Mouse (Mus musculus) splenic B cell, adult 2 months (primary cell): Measurements from ENCODE around the gene Adm2.

ENCODE experiments used
- DNase-seq: peaks from one replicate; pipeline ENCODE4 v3.0.0-alpha.2; 2011; ENCODE audit warnings: low read depth, low spot score
- H3K27me3 ChIP-seq: 2 replicates; pipeline ENCODE4 v1.6.1; 2012; ENCODE audit warnings: mild to moderate bottlenecking, low read length, moderate library complexity, mixed read lengths; ENCODE audit not compliant: control insufficient read depth, poor library complexity, insufficient read depth, severe bottlenecking
- H3K36me3 ChIP-seq: 2 replicates; pipeline ENCODE4 v1.6.1; 2012; ENCODE audit warnings: mild to moderate bottlenecking, low read length, moderate library complexity, mixed read lengths; ENCODE audit not compliant: control insufficient read depth, poor library complexity, insufficient read depth, severe bottlenecking

Gene Adm2

GRCm38 (mm10) chr15:89326441-89326840 is 3.9 kb downstream of the Adm2 start:
- no peaks in the 10 kb centered on the region for H3K27me3 ChIP-seq
- no peaks in the 10 kb centered on the region for H3K36me3 ChIP-seq
- no peak for DNase-seq

DNA sequence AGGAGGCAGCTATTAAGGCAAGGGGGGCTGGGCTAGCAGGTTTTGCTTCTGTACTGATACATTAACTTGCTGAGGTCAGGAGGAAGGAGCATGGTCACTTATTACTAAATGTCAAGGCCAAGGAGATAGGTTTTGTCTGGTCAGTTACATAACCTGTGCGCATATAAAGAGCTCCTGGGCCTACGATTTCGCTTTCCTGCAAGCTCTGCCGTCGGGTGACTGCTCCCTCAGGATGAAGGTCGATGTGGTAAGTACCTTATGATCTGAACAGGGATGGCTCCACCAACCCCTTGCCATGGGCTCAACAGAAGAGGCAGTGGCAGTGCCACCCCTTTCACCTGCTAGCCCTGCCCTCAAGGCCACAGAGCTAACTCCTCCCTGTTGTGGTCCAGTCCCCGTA is 11.8 kb downstream of the Adm2 start, which contains the start of gene Miox:
TSS of gene Miox (plus strand) at position 128 of the 400 bp plus-strand sequence.
- DNase-seq: no peak
- Histone ChIP-seq H3K27me3 (no peaks in the 10 kb centered on the region), H3K36me3 (no peaks in the 10 kb centered on the region)

DNA sequence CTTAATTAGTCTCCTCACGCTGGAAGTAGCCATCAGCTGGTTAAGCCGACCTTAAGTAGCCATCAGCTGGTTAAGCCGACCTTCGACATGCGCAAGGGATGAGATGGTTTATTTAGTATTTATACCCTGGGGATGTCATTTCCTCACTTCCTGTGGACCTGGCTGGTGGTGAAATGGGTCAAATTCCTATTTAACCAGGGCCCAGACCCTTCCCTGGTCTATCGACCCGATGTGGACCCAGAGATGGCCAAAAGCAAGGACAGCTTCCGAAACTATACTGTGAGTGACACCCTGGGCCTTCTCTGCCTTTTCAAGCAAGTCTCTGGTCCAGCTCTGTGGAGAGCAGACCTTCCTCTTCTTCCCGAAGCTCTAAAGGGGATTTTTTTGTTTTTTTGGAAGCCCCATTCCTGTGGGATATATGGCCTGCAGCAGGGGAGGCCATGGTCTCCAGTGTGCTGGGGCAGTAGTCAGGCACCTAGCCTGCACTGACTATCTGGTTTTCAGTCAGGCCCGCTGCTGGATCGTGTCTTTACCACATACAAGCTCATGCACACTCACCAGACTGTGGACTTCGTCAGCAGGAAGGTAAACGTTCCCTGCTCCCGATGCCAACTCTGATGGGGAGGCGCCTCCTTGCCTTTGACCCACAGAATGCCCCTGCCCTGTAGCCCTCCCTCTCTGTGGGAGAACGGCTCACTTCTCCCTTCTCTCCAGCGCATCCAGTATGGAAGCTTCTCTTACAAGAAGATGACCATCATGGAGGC is 12.4 kb downstream of the Adm2 start:
- no peaks in the 10 kb centered on the region for H3K36me3 ChIP-seq
- no peak for DNase-seq
- no peaks in the 10 kb centered on the region for H3K27me3 ChIP-seq

- H3K27me3 ChIP-seq: no peaks in the 10 kb centered on the region
- no peaks in the 10 kb centered on the region for H3K36me3 ChIP-seq
- DNase-seq: no peak
Measured at GRCm38 (mm10) chr15:89336422-89336821, 13.9 kb downstream of the Adm2 start.

DNA sequence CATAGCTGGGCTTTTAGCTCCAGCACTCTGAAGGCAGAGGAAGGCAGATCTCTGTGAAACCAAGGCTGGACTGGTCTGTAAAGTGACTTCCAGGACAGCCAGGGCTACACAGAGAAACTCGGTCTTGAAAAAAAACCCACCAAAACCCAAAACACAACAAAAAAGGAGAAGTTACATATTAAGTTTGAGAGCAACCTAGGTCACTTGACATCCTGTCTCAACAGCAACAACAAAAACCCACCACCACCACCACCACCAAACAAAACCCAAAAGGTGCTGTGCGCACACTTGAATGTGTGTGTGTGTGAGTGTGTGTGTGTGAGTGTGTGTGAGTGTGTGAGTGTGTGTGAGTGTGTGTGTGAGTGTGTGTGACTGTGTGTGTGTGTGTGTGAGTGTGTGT is 17.2 kb downstream of the Adm2 start:
- H3K27me3 ChIP-seq: no peaks in the 10 kb centered on the region
- no peaks in the 10 kb centered on the region for H3K36me3 ChIP-seq
- DNase-seq: peak; percentile 68

GRCm38 (mm10) chr15:89340136-89340535 is 17.6 kb downstream of the Adm2 start:
- Histone ChIP-seq H3K36me3 (no peaks in the 10 kb centered on the region), H3K27me3 (no peaks in the 10 kb centered on the region)
- DNase-seq: peak; percentile 41

- no peaks in the 10 kb centered on the region for H3K36me3 ChIP-seq
- no peak for DNase-seq
Measured at GRCm38 (mm10) chr15:89341678-89342077, 19.2 kb downstream of the Adm2 start.

DNA sequence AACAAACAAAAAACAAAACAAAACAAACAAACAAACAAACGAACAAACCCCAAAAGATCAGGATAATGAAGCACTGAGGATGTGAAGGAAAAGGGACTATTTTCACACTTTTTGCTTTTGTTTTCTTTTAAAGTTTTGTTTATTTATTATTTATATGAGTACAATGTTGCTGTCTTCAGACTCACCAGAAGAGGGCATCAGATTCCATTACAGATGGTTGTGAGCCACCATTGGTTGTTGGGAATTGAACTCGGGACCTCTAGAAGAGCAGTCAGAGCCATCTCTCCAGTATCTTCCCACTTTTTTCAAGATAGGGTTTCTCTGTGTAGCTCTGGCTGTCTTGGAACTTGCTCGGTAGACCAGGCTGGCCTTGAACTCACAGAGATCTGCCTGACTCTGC is 20.8 kb downstream of the Adm2 start:
- H3K36me3 ChIP-seq: no peaks in the 10 kb centered on the region
- H3K27me3 ChIP-seq: no peaks in the 10 kb centered on the region
- peak; percentile 16 for DNase-seq

More at GRCm38 (mm10) chr15:89341678-89342077, 19.2 kb downstream of the Adm2 start:
- H3K27me3 ChIP-seq: no peaks in the 10 kb centered on the region

DNA sequence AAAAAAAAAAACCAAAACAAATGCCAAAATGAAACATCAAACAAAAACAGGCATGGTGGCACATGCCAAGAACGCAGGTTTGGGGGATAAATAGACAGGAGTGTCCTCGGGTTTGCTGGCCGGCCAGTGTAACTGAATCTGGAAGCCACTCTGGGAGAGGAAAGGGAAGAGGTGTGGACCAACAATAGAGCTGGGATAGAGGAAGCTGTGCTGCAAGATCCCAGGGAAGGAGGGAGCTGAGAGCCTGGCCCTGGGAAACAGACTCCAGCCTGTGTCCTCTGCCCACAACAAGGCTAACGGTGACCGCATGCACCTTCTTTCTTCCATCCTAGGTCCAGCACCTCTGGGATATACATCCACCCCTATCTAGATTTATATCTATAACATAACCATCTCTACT is 27.9 kb downstream of the Adm2 start:
- no peaks in the 10 kb centered on the region for H3K27me3 ChIP-seq
- peaks cover 5% of the 10 kb centered on the region for H3K36me3 ChIP-seq
- DNase-seq: no peak

GRCm38 (mm10) chr15:89351302-89351701 is 28.8 kb downstream of the Adm2 start:
- no peak for DNase-seq
- Histone ChIP-seq H3K36me3 (peaks cover 5% of the 10 kb centered on the region), H3K27me3 (no peaks in the 10 kb centered on the region)

GRCm38 (mm10) chr15:89352054-89352453 is 29.5 kb downstream of the Adm2 start:
- DNase-seq: no peak
- Histone ChIP-seq H3K27me3 (no peaks in the 10 kb centered on the region), H3K36me3 (peaks cover 5% of the 10 kb centered on the region)

- H3K36me3 ChIP-seq: peaks cover 5% of the 10 kb centered on the region
- DNase-seq: no peak
- H3K27me3 ChIP-seq: no peaks in the 10 kb centered on the region
Measured at GRCm38 (mm10) chr15:89352795-89353194, 30.3 kb downstream of the Adm2 start.

GRCm38 (mm10) chr15:89353837-89354236 is 31.3 kb downstream of the Adm2 start:
- peaks cover 5% of the 10 kb centered on the region for H3K36me3 ChIP-seq
- no peaks in the 10 kb centered on the region for H3K27me3 ChIP-seq
- no peak for DNase-seq

GRCm38 (mm10) chr15:89354455-89354854 is 31.9 kb downstream of the Adm2 start:
- DNase-seq: no peak
- peaks cover 5% of the 10 kb centered on the region for H3K36me3 ChIP-seq
- no peaks in the 10 kb centered on the region for H3K27me3 ChIP-seq

DNA sequence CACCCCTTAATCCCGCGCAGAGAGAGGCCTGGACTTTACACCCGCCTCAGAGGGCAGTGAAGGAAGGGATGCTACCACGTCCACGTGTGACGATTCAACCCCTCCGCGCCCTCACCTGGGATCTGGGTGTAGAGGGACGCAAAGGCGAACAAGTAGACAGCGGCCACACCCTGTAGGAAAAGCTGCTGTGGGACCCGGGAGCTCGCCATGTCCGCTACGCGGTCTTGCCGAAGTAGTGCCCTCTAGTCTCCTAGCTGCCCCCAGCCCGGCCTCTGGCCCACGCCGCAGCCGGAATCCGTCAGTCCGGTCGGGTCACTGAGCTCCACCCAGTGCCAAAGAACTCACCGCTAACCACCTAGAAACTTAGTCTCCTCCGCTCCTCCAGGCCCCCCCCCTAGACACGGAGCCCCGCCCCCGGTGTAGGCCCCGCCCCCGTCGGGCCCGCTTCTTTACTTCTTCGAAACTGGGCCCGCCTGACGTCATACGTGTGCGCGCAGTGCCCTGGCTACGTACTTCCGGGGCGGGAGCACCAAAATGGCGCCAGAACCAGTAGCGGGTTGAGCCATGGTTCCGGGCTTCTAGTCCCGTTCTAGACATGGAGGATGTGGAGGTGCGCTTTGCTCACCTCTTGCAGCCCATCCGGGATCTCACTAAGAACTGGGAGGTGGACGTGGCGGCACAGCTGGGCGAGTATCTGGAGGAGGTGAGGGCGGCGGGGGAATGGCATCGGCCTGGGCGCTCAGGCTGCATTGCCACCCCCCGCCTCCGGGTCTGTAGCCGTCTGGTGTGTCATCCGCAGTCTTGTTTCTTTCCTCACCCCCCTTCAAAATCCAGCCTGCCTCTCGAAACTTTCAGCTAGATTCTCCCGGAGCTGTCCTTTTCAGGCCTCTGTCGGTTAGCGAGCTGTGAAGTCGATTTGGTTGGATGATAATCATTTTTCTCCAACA is 33.0 kb downstream of the Adm2 start, which contains the start of the genes Lmf2 and Ncaph2:
TSS of gene Lmf2 (minus strand) at position 419 of the 947 bp plus-strand sequence.
TSS of gene Ncaph2 (plus strand) at position 479 of the 947 bp plus-strand sequence.
- peak; percentile 98 for DNase-seq
- Histone ChIP-seq H3K27me3 (no peaks in the 10 kb centered on the region), H3K36me3 (peaks cover 5% of the 10 kb centered on the region)
